Mouse (Mus musculus) v-Abl transformed pro-B cells (cell line): ENCODE results near the gene Kcnma1.

Experiments
- in situ Hi-C, 2 experiments: fragments of 400-800 bp; cut with MboI; formaldehyde crosslinking; loops; one replicate each; pipeline ENCODE4 v1.15.1; 2025; ENCODE audit not compliant: unreplicated experiment in 2 of 2

Kcnma1 gene

DNA sequence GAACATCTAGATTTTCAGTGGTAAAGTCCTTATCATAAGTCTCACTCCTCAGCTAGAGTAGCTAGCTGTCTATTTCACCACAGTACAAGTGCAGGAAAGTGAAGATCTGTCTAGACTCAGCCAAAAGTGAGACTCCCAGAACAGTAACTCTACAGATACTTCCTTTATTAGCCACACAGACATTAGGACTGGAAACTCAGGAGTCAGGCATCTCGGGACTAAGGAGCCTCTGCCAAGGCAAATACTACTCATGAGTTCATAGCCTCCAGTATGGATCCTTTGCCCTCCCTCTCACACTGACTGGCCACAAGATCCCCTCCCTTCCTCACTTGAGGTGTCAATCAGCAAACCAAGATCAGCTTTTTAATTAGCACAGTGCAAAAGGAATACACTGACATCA, 389.8 kb downstream of the Kcnma1 start:
- in situ Hi-C loops, result no loop called here

DNA sequence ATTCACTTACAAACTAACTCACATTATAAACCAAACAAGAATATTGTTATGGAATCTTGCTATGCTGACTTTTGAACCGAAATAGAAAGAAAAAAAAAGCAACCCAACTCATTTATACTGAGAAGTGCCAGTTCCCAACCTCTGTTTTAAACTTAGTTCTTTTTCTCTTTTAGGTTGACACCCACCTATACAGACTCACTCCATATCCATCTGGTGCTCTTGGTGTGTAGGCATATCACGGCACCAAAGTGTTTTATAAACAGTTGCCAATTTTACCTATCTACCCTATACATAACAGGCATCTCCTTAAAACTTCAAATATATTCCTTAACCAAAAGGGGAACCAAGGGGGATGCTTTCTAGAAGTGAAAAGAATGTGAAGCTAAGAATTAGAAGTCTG, 393.6 kb downstream of the Kcnma1 start:
- in situ Hi-C loops, result no loop called here

DNA sequence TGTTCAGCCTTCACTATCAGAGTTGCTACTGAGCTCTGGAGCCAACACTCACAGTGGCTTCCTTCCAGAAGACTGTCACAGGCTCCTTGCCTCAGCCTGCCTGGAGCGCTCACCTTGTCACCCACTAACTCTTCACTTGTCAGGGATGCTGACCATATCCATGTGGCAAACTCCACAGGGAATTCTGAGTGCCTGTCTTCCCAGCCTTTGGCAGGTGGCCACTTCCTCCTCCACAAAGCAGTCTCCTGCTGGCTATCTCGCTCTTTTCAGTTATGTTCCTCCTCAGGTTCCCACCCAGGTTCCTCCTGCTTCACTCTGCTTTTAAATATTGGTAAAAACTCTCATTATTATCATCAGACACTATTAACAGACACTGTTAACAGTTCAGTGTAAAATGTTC, 395.3 kb downstream of the Kcnma1 start:
- in situ Hi-C loops, result no loop called here

- in situ Hi-C loops, result no loop called here
These were observed 396.2 kb downstream of the Kcnma1 start for GRCm38 (mm10) chr14:23618081-23618480.

DNA sequence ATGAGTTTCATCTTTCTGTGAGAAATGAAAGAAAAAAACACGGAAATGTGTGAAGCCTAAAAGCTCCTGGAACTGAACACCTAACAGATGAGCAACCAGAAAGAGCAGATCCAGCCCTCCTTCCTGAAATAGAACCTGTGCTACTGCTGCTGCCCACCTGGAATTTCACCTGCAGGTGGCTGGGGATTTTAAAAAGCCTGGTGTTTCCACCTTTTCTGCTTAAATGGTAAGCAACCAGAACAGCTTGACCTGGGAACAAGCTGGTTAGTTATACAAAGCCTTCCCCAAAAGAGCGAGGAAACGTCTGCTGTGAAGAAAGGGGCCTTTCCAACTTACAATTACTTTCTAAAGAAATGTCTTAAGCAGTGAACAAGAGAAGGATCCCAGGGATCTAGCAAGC, 404.2 kb downstream of the Kcnma1 start:
- in situ Hi-C loops, result no loop called here

DNA sequence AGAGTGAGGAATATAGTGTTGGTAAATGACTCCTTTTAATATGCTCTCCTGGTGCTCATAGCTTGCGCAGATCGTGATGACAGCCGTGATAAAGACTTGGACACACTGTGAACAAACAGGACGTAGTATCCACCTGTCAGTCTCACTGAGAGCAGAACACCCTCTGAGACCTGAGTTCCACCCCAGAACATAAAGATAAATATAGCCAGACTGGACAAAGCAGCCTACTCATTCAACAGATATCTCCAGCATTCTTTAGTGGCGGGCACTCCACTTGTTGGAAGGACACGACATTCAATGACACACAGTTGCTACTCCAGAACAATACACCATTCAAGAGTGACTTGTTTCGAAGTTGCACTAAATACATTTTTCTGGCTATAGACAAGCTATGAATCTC, 408.6 kb downstream of the Kcnma1 start:
- in situ Hi-C loops, result no loop called here

GRCm38 (mm10) chr14:23602937-23603336, 411.4 kb downstream of the Kcnma1 start:
- in situ Hi-C loops, result no loop called here

DNA sequence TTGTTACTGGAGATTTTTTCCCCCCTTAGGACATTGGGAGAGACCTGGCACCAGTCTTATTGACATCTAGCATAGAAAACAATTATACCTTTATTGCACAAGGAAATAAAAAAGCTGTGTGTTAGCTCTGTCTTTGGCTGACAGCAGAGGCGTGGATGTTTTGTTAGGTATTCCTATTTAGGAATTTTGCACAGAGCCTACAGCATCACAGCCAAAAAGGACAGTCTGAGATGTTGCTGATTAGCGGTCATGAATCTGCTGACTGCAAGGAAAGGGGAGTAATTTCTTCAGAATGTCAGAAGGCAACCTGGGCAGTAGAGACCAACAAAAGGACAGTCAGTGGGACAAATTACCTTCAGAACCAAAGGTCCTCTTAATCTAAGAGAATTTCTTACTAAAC, 412.2 kb downstream of the Kcnma1 start:
- in situ Hi-C loops, result no loop called here

- in situ Hi-C loops, result loop anchor here in 1 of 2 experiments (25.0 kb wide), 2 partner anchors 418 to 693 kb away; partner anchors contain the start of genes E330034G19Rik and Kcnma1
These were observed 419.7 kb downstream of the Kcnma1 start for GRCm38 (mm10) chr14:23594629-23595028.

GRCm38 (mm10) chr14:23592826-23593447, 421.4 kb downstream of the Kcnma1 start:
- in situ Hi-C loops, result loop anchor here in 1 of 2 experiments (25.0 kb wide), 2 partner anchors 419 to 694 kb away; partner anchors contain the start of genes E330034G19Rik and Kcnma1

DNA sequence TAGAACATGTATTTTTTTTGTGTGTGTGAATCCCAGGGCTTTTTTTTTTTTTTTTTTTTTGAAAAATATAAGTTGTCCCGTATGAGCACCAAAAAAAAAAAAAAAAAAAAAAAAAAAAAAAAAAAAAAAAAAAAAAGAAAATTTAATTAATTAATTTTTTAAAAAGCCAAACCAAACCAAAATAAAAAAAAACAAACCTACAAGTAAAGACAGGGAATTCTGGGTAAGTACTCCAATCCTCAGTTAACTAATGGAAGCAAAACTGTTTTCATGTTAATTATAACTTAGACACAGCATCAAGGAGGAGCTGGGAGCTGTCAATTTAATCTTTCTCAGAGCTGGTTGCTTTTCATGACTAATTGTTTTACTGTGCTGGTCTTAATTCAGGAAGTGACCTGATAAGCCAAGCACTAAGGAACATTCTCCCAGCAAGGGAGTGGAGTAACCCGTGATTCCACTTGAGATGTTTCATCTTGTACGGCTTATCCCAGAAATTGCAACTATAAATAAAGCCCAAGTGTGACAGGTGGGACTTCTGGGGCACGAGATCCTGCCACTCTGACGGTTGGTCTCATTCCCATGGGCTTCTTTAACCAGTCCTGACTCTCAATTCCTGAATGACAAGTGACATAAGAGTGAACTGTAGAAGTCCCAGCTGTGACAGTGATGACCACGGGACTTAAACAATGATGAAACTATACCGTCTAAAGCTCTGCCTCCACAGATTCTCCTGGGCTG, 424.4 kb downstream of the Kcnma1 start:
- in situ Hi-C loops, result loop anchor here in 1 of 2 experiments (25.0 kb wide), 2 partner anchors 422 to 697 kb away; partner anchors contain the start of genes E330034G19Rik and Kcnma1

DNA sequence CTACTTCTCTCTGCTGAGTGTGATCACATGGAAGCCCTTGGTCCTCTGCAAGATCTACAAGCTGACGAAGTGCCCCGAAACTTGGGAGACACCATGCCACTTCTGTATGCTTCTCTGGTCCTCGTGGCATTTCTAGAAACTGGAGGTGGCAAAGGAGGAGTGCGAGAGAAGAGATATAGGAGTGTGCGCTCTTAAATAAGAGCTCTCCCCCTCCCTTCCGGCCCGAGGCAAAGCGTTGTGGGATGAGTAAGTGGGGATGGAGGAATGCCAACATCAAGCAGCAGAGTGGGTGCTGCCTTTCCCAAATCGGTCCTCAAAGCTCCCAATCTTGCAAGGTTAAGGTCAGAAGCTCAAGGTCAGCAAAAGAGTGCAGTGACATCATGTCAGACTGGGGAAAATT, 426.8 kb downstream of the Kcnma1 start:
- in situ Hi-C loops, result loop anchor here in 1 of 2 experiments (25.0 kb wide), 2 partner anchors 425 to 700 kb away; partner anchors contain the start of genes E330034G19Rik and Kcnma1

GRCm38 (mm10) chr14:23583235-23583634, 431.1 kb downstream of the Kcnma1 start:
- in situ Hi-C loops, result loop anchor here in 1 of 2 experiments (25.0 kb wide), 2 partner anchors 429 to 704 kb away; partner anchors contain the start of genes E330034G19Rik and Kcnma1

DNA sequence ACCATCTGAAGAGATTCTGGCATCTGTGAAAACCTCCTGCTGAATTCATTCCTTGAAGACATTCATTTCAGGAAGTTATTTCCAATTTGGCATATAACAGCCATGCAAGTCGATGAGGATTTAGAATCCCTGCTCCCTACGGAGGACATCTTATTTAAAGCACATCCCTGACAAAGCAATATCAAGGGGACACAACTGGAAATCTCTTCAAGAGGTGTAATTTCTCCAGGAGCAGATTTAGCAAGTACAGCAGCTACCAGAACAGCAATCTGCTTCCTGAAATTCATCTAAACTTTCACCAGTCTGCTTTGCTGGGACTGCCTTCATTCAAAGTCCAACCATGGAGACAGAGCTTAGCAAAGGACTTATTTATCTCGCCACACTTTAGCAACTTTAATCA, 433.0 kb downstream of the Kcnma1 start:
- in situ Hi-C loops, result loop anchor here in 1 of 2 experiments (25.0 kb wide), 2 partner anchors 431 to 706 kb away; partner anchors contain the start of genes E330034G19Rik and Kcnma1

GRCm38 (mm10) chr14:23575951-23576350, 438.3 kb downstream of the Kcnma1 start:
- in situ Hi-C loops, result loop anchor here in 1 of 2 experiments (25.0 kb wide), 2 partner anchors 436 to 711 kb away; partner anchors contain the start of genes E330034G19Rik and Kcnma1

DNA sequence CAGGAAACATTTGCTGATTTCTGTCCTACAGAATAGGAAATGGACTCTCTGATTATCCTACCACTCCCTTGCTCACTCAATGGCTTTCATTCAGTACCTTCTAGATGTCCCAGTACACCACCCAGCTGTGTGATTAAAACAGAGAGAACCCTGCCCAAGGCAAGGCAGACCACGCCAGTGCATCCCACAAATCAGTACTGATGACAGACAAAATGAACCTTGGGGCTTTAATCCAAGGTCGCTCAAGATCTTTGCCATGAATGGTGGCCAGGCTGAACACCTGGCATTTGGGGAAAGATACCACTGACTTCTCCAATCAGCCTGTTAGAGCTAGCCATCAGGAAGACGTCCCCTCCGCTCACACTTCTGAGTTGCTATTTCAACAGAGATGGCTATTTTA, 440.2 kb downstream of the Kcnma1 start:
- in situ Hi-C loops, result no loop called here

DNA sequence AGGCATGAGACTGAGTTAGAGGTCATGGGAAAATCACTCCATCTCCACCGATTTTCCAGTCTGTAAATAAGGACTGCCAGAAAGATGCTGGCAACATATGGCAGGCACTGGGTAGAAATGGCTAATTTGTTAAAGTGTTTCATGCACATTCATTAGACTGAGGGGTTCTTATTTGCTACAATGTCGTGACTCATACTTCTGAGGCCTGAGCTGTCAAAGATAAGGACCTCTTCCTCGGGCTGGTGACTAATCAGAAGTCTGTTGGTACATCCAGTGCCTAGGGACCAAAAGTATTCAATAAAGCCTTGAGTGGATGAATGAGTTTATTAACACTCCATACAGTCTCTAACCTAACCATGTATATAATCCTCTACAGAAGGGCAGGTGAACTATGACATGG, 440.9 kb downstream of the Kcnma1 start:
- in situ Hi-C loops, result no loop called here

GRCm38 (mm10) chr14:23572778-23573177, 441.5 kb downstream of the Kcnma1 start:
- in situ Hi-C loops, result no loop called here

DNA sequence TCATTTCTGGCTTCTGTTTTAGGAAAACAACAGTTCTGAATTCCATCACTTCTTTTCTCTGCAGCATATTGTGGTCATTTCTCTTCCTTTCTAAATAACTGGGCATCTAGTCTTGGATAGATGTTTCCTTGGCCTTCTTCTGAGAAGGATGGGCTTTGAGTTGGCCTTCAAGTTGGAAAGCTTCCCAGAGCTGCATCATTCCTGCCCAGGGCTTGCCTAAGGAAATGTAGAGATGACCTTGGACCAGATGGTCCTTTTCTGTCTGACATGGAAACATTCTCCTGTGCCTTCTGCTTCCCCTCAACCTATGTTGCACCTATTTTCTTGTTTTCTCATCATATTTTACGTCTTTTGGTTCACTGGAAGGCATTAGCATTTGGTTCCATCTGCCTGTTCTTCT, 444.0 kb downstream of the Kcnma1 start:
- in situ Hi-C loops, result no loop called here

DNA sequence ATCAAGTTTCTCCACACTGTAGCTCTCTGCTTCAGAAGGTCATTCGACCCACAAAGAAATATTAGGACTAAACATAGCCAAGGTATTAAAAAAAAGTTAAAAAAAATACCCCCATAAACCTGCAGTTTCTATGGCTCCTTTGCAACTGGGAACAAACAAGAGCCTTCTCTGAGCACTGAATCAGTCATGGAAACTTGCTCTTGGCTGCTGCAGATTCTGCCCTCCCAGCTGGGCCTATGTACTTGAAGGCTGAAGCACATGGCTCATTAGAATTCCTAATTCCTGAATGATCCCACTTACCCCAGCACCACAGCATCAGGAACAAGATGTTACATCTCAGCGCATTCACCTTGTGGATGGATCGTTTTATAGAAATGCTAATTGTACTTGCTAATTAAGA, 448.4 kb downstream of the Kcnma1 start:
- in situ Hi-C loops, result no loop called here

DNA sequence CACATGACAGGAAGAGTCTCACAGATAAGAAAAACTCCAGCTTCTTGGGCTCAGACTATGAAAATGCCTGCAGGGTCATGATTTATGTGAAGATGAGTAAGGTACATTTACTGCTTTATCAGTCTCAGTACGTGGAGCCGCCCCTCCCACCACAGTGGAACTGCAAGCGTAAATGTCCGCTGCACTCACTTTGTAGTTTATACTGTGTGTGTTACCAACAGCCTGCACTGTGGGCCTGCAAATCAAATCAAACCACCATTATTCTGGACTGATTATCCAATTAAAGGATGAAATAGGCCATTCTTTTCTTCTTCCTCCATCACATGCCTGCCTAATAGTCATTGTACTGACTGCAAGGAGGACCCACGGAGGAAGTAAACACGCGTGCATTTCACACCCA, 449.8 kb downstream of the Kcnma1 start:
- in situ Hi-C loops, result no loop called here

GRCm38 (mm10) chr14:23563180-23563579, 451.1 kb downstream of the Kcnma1 start:
- in situ Hi-C loops, result no loop called here
